Mouse (Mus musculus): ENCODE results near the gene Xcr1.

DNA sequence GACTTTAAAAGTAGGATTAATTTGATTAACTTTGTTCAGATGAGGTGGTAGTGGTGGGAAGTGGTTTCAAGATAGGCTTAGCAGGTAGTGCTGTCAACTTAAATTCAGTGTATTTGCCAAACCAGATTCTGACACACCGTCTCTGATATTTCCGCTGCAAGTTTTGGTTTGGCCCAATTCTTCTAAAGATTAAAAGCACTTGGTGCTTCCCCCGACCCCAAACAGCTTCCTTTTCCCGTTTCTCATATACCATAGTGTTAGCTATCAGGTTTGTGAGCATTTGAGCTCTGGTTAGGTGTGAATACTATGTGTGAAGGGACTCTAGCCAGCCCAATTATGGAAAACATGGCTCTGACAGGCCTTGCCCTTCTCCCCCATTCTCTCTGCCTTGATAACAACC, 10.2 kb upstream of the Xcr1 start:
- no peak for TF ChIP-seq CTCF (IDR thresholded peaks at IDR 0.05; ENCODE audit: borderline replicate concordance, insufficient read depth, low read length)
- no peak for TF ChIP-seq POLR2A (IDR thresholded peaks at IDR 0.05; ENCODE audit: low read depth, low read length)

Data from embryonic fibroblast, embryonic 13.5 days (primary cell).